Mouse (Mus musculus) ovary, postnatal 10 days (tissue): Measurements from ENCODE around the gene Spata46.

ENCODE experiments used
- DNase-seq: peaks from one replicate; pipeline ENCODE4 v3.0.0; 2022; ENCODE audit warnings: low spot score

Gene Spata46

DNA sequence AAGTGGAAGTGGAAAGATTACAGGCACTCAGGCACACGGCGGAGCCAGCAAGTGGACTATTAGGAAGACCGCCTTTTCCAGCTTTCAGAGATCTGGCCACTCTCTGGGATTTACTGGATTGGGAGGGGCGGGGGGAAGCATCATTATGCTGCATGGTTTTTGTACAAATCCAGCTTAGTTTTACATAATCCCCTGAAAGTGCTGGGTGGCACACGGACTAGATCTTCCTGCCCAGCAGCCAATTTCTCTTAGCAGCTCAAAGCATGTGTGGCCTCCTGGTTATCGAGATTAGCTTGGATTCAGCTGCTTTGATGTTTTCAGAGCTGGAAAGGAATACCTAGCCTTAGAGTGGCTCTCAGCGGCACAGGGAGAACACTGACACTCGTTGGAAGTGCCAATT lies 34.5 kb downstream of the Spata46 start:
- DNase-seq = no peak

- no peak for DNase-seq
These were observed 35.3 kb downstream of the Spata46 start for GRCm38 (mm10) chr1:170343906-170344305.

DNA sequence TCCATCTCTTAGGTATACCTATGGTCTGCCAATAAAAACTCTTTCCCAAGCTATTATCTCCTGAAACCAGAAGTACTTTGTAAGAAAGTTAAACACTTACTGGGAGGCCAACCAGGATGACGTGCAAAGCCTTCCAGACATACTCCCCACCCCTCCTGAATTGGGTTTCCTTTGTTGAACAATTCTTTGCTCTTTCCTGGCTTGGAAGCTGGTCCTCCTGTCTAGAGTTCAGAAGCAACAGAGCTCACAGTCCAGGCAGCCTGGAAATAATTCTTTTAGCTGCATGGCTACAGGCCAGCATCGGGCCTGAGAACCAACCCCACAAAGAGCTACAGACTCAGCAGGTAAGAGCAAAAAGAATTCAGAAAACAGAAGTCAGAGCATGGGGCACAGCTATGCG lies 37.7 kb downstream of the Spata46 start:
- DNase-seq = no peak

DNA sequence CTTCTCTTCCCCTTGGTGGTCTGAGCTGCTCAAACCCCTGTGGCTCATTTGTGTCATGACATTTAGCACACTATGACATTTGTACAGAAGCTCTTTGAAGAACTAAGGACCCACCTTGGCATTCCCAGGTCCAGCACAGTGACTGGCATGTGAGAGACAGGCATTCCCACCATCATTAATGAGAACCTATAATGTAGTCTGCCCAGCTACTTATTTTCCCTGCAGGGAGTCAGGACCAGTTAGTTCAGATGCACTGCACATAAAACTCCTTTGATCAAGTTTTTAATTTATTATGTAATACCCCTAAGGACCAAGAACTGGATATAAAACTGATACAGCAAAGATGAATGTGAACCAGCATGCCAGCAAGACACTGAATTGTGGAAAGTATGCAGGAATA lies 42.5 kb downstream of the Spata46 start:
- no peak for DNase-seq

DNA sequence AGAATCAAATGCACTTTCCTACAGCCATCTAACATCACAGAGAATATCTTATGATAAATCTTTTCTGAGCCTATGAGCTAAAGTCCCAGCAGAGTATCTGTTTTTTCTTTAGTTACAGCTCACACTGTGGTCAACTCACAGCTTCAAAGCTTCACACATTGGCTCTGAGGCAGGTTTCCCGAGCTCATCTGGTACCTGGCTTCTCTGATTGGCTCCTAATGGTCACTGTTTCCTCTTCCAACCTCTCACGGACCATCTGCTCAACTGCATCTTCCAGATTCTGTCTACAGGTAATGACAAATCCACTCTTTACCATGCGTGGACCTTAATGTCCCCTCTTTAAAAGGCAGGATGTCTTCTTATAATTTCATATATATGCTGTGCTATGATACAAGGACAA lies 44.7 kb downstream of the Spata46 start:
- no peak for DNase-seq

GRCm38 (mm10) chr1:170360183-170360915 lies 51.7 kb downstream of the Spata46 start:
- DNase-seq = no peak
